Comparison of ENCODE assay signal across 9 mouse cellular contexts in the genomic region with DNA sequence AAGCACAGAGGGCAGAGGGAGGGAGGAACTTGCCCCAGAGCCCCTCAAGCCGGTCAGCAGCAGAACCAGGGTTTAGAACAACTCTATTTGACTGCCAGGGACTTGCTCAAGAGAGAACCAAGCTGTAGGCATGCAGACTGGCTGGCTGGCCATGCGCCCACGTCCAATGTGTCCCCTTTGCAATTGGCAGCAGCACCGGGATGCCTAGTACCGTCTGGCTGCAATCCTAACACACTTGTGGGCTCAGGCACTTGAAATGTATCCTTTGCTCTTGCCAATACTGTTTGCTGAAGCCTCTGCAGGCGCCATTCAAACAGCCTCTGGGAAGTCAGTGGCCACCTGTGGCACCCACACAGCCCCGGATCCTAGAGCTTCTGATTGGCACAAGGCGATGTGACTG. TPM values are rescaled to one million over a fixed set of nuclear protein-coding genes. Genes with fewer than 3 reads are reported as not detected.
DNase-seq lines count a peak whose midpoint lies in the region; ATAC-seq lines count a peak whose summit lies in the region.
"Had no signal": no experiment of that assay in that cellular context is flagged by ENCODE, and none has a peak within 500 bp of the region (broad histone marks: within the 10 kb centered on the region; RNA-seq: fewer than 3 reads in every experiment).

No protein-coding gene starts in this region.

- no peak overlapping the region for H3K4me2 ChIP-seq in heart, embryonic 15.5 days
- H3K4me2 ChIP-seq: midbrain, embryonic 12.5 days had no signal

- H3K27me3 ChIP-seq in heart, embryonic 15.5 days: peaks cover 32% of the 10 kb centered on the region

- H3K4me3 ChIP-seq in heart, embryonic 15.5 days: no peak overlapping the region
- H3K4me3 ChIP-seq: midbrain, embryonic 12.5 days had no signal

- no peak overlapping the region for H3K9ac ChIP-seq in heart, embryonic 15.5 days
- H3K9ac ChIP-seq: midbrain, embryonic 12.5 days had no signal

- intact Hi-C loops in left cerebral cortex, postnatal 14 days (cut with DNase I): no loop called here

- WGBS in heart, embryonic 15.5 days: 37% methylated on average over 8 of the region's 8 CpGs

- ATAC-seq in heart, embryonic 15.5 days (replicated peaks; ENCODE audit: insufficient number of reproducible peaks, insufficient read depth, low FRiP score, low read depth): peak; percentile 41; the same call in 1 of the 2 replicates

- H3K27ac ChIP-seq in heart, embryonic 15.5 days: peak overlapping the region; percentile 38; the same call in 1 of the 2 replicates
- H3K27ac ChIP-seq: midbrain, embryonic 12.5 days had no signal

- H3K36me3 ChIP-seq in heart, embryonic 15.5 days: no peaks in the 10 kb centered on the region
- H3K36me3 ChIP-seq: midbrain, embryonic 12.5 days had no signal

- peak; percentile 75 for DNase-seq in adrenal gland, postnatal 10 days
- no peak for DNase-seq in adrenal gland, adult 8-10 months
- DNase-seq in brain, embryonic 18.5 days (ENCODE audit: low read depth, low spot score): peak; percentile 69
- DNase-seq in left cerebral cortex, postnatal 14 days (ENCODE audit: low spot score in 2 of 2): peak; percentile 77 to 89
- peak; percentile 84 for DNase-seq in telencephalon, adult 2 months (ENCODE audit: low read depth, low spot score)
- DNase-seq in B cell, adult 2 months: no peak
- DNase-seq in urinary bladder, postnatal 25 days (ENCODE audit: low spot score): no peak

- peaks cover 19% of the 10 kb centered on the region for H3K4me1 ChIP-seq in heart, embryonic 15.5 days (replicated peaks)

- H3K9me3 ChIP-seq in heart, embryonic 15.5 days (replicated peaks): no peaks in the 10 kb centered on the region
- H3K9me3 ChIP-seq: midbrain, embryonic 12.5 days had no signal

RNA-seq across cellular contexts. Expression of a gene that starts 53.4 kb away (rescaled TPM):
- 10 to 100 TPM; 26.3 to 33.2 TPM for total RNA-seq in adrenal gland, postnatal 10 days (2021)
- total RNA-seq in adrenal gland, adult 8-10 months (2022): 10 to 100 TPM; 29.3 to 72.4 (median 56.5) TPM
- polyA plus RNA-seq in heart, embryonic 15.5 days (2015; fragmentation: Nextera tagmentation; extraction: Ambion mirVana): 14.0 and 20.4 TPM in 2 replicates
- total RNA-seq in left cerebral cortex, postnatal 14 days (2021): 1 to 10 TPM; 4.9 to 6.2 TPM

RNA-seq across cellular contexts. Expression of a gene that starts 56.0 kb away (rescaled TPM):
- total RNA-seq in adrenal gland, postnatal 10 days (2021): 100 to 1,000 TPM; 156 to 182 TPM
- total RNA-seq in adrenal gland, adult 8-10 months (2022): 100 to 1,000 TPM; 275 to 361 (median 317) TPM
- polyA plus RNA-seq in heart, embryonic 15.5 days (2015; fragmentation: Nextera tagmentation; extraction: Ambion mirVana): 166 and 209 TPM in 2 replicates
- 100 to 1,000 TPM; 166 to 168 TPM for total RNA-seq in left cerebral cortex, postnatal 14 days (2021)

Comparison
In these comparisons a context has a peak if more than half of its experiments do, and no peak if none do; other contexts are left out.
1. DNase-seq: peak in adrenal gland, postnatal 10 days (single experiment), brain, embryonic 18.5 days (single experiment), left cerebral cortex, postnatal 14 days (2 of 2) and telencephalon, adult 2 months (single experiment); none in adrenal gland, adult 8-10 months (single experiment), B cell, adult 2 months (0 of 2) and urinary bladder, postnatal 25 days (single experiment).